Mouse (Mus musculus) E14TG2a.4 (cell line): ENCODE results near the gene Tbc1d16.

ENCODE experiments used
- CTCF ChIP-seq: conservative IDR thresholded peaks from 2 replicates; pipeline ENCODE4 v1.5.1; 2014; ENCODE audit warnings: low read length
- POU5F1 ChIP-seq: IDR thresholded peaks from 2 replicates; pipeline ENCODE4 v1.6.1; 2014; ENCODE audit warnings: low read length, borderline replicate concordance

GRCm38 (mm10) chr11:119151073-119151607 lies 77.2 kb downstream of the Tbc1d16 start:
- TF ChIP-seq CTCF (no peak), POU5F1 (no peak)
